Mouse (Mus musculus): ENCODE measurements around the gene Wdr89.

GRCm38 (mm10) chr12:75615556-75615955 is 53.8 kb downstream of the Wdr89 start:
- TF ChIP-seq EP300 (IDR thresholded peaks at IDR 0.05; ENCODE audit: low read depth), result no peak
- TF ChIP-seq CTCF (IDR thresholded peaks at IDR 0.05; ENCODE audit: low read depth), result no peak
